In genomic region chr4:115113266-115113665, GRCm38 (mm10) we compare ENCODE assay signal across 32 mouse cellular contexts. TPM values are rescaled to one million over a fixed set of nuclear protein-coding genes. Genes with fewer than 3 reads are reported as not detected.
DNase-seq lines count a peak whose midpoint lies in the region; ATAC-seq and TF ChIP-seq lines count a peak whose summit lies in the region.
"Had no signal": no experiment of that assay in that cellular context is flagged by ENCODE, and none has a peak within 500 bp of the region (broad histone marks: within the 10 kb centered on the region; RNA-seq: fewer than 3 reads in every experiment).

No protein-coding gene starts in this region.

- no peak for DNase-seq in kidney, postnatal 0 days (ENCODE audit: low spot score)
- no peak for DNase-seq in kidney, adult 8-10 months
- no peak for DNase-seq in lung, embryonic 14.5 days
- DNase-seq in lung, postnatal 4 days = no peak
- no peak for DNase-seq in MEL (ENCODE audit: low read depth, low spot score)
- no peak for DNase-seq in spleen, adult 18-20 months
- DNase-seq: adrenal gland, adult 2 months; adrenal gland, postnatal 36 days; cerebellum, adult 2 months; cerebellum, postnatal 25 days; gastrocnemius, postnatal 10 days; heart, postnatal 10 days; kidney, postnatal 36 days; layer of hippocampus, postnatal 36 days; left cerebral cortex, postnatal 4 days; lung, adult 18-20 months; thymus, postnatal 14 days had no signal

- H3K79me2 ChIP-seq in MEL (ENCODE audit: control insufficient read depth, insufficient read depth, low read length, poor library complexity) = no peaks in the 10 kb centered on the region

- no peaks in the 10 kb centered on the region for H3K27me3 ChIP-seq in kidney, postnatal 0 days (ENCODE audit: insufficient read depth, low read length)
- H3K27me3 ChIP-seq in lung, embryonic 14.5 days (ENCODE audit: insufficient read depth, low read length) = no peaks in the 10 kb centered on the region
- peaks cover 1 to 5% of the 10 kb centered on the region in 2 experiments; a peak in 3 of 4 replicates for H3K27me3 ChIP-seq in MEL (ENCODE audit: control insufficient read depth in 1 of 2, insufficient read depth in 2 of 2, low read length in 2 of 2)
- H3K27me3 ChIP-seq: embryonic facial prominence, embryonic 15.5 days; forebrain, embryonic 12.5 days; hindbrain, embryonic 15.5 days; neural tube, embryonic 12.5 days had no signal

- no peaks in the 10 kb centered on the region for H3K9me3 ChIP-seq in kidney, postnatal 0 days (replicated peaks; ENCODE audit: low read length)
- H3K9me3 ChIP-seq in lung, embryonic 14.5 days (ENCODE audit: low read depth, low read length) = no peaks in the 10 kb centered on the region
- H3K9me3 ChIP-seq in MEL (replicated peaks; ENCODE audit: insufficient read depth, low read length) = no peaks in the 10 kb centered on the region
- H3K9me3 ChIP-seq: embryonic facial prominence, embryonic 10.5 days; embryonic facial prominence, embryonic 15.5 days; forebrain, embryonic 12.5 days; heart, embryonic 13.5 days; hindbrain, embryonic 15.5 days; neural tube, embryonic 12.5 days had no signal

- H3K4me3 ChIP-seq in kidney, postnatal 0 days (replicated peaks; ENCODE audit: low read depth, low read length) = no peak overlapping the region
- H3K4me3 ChIP-seq in lung, embryonic 14.5 days (ENCODE audit: low read depth, low read length) = no peak overlapping the region
- no peak overlapping the region for H3K4me3 ChIP-seq in MEL (ENCODE audit: control insufficient read depth in 1 of 2, insufficient read depth in 1 of 2, low read depth in 2 of 2, low read length in 2 of 2)
- H3K4me3 ChIP-seq: embryonic facial prominence, embryonic 10.5 days; embryonic facial prominence, embryonic 15.5 days; forebrain, embryonic 12.5 days; heart, embryonic 13.5 days; hindbrain, embryonic 15.5 days; midbrain, embryonic 10.5 days; myocyte; neural tube, embryonic 12.5 days had no signal

- no peaks in the 10 kb centered on the region for H3K4me1 ChIP-seq in kidney, postnatal 0 days (replicated peaks; ENCODE audit: insufficient read depth, low read length)
- no peaks in the 10 kb centered on the region for H3K4me1 ChIP-seq in lung, embryonic 14.5 days (ENCODE audit: insufficient read depth)
- no peaks in the 10 kb centered on the region for H3K4me1 ChIP-seq in MEL (ENCODE audit: control insufficient read depth in 1 of 2, insufficient read depth in 2 of 2, low read length in 2 of 2)
- H3K4me1 ChIP-seq: embryonic facial prominence, embryonic 10.5 days; embryonic facial prominence, embryonic 15.5 days; forebrain, embryonic 12.5 days; heart, embryonic 13.5 days; hindbrain, embryonic 15.5 days; midbrain, embryonic 10.5 days; neural tube, embryonic 12.5 days had no signal

- peak; percentile 27; the same call in 1 of the 2 replicates for TF ChIP-seq CTCF in kidney, postnatal 0 days (IDR thresholded peaks at IDR 0.05; ENCODE audit: low read depth)
- TF ChIP-seq CTCF in lung, embryonic 14.5 days (IDR thresholded peaks at IDR 0.05; ENCODE audit: low read depth) = 0 out of 2 replicates have a peak, but pooled peaks have one; percentile 12
- 0 out of 6 replicates have a peak, but pooled peaks of 2 of the 3 experiments have one; percentile 2 to 3 for TF ChIP-seq CTCF in MEL (IDR thresholded peaks at IDR 0.05 in 2 of 3, conservative IDR thresholded peaks at IDR 0.05 in 1 of 3; ENCODE audit: control insufficient read depth in 1 of 3, insufficient read depth in 1 of 3, low read depth in 2 of 3, low read length in 3 of 3, poor library complexity in 1 of 3, severe bottlenecking in 1 of 3)

- no peak for TF ChIP-seq EP300 in MEL (IDR thresholded peaks at IDR 0.05; ENCODE audit: low read depth in 1 of 2, low read length in 2 of 2)

- no peak for TF ChIP-seq POLR2A in MEL (IDR thresholded peaks at IDR 0.05; ENCODE audit: control insufficient read depth in 1 of 2, insufficient read depth in 1 of 2, low read depth in 1 of 2, low read length in 2 of 2, poor library complexity in 1 of 2)

- TF ChIP-seq RAD21 in MEL (IDR thresholded peaks at IDR 0.05; ENCODE audit: low read depth, low read length) = no peak

- no peak for ATAC-seq in kidney, postnatal 0 days (replicated peaks; ENCODE audit: low FRiP score, low read depth)
- ATAC-seq in lung, embryonic 14.5 days (ENCODE audit: insufficient read depth) = no peak
- peak; percentile 44; the same call in 1 of the 2 replicates for ATAC-seq in megakaryocyte progenitor cell, adult 5-6 weeks (replicated peaks; ENCODE audit: poor library complexity)
- ATAC-seq: activated CD4-positive, CD25-positive, alpha-beta regulatory T cell, adult 4 months; CD4-positive, CD25-positive, alpha-beta regulatory T cell, adult 4 months; midbrain, embryonic 16.5 days had no signal

- 28% methylated on average over 5 of the region's 5 CpGs for WGBS in kidney, postnatal 0 days
- 19% methylated on average over 5 of the region's 5 CpGs for WGBS in lung, embryonic 14.5 days

- H3K27ac ChIP-seq in kidney, postnatal 0 days = no peak overlapping the region
- no peak overlapping the region for H3K27ac ChIP-seq in lung, embryonic 14.5 days (ENCODE audit: low read depth)
- H3K27ac ChIP-seq in MEL (ENCODE audit: control insufficient read depth, low read depth, low read length) = no peak overlapping the region
- H3K27ac ChIP-seq: embryonic facial prominence, embryonic 10.5 days; embryonic facial prominence, embryonic 15.5 days; forebrain, embryonic 12.5 days; heart, embryonic 13.5 days; hindbrain, embryonic 15.5 days; midbrain, embryonic 10.5 days; neural tube, embryonic 12.5 days had no signal

- H3K36me3 ChIP-seq in kidney, postnatal 0 days (ENCODE audit: insufficient read depth, low read length) = no peaks in the 10 kb centered on the region
- H3K36me3 ChIP-seq in lung, embryonic 14.5 days (ENCODE audit: insufficient read depth) = no peaks in the 10 kb centered on the region
- H3K36me3 ChIP-seq in MEL (ENCODE audit: control insufficient read depth in 1 of 2, insufficient read depth in 2 of 2, low read length in 2 of 2) = no peaks in the 10 kb centered on the region
- H3K36me3 ChIP-seq: embryonic facial prominence, embryonic 10.5 days; embryonic facial prominence, embryonic 15.5 days; forebrain, embryonic 12.5 days; heart, embryonic 13.5 days; hindbrain, embryonic 15.5 days; midbrain, embryonic 10.5 days; neural tube, embryonic 12.5 days had no signal

- no peak overlapping the region for H3K4me2 ChIP-seq in kidney, postnatal 0 days (ENCODE audit: low read length)
- no peak overlapping the region for H3K4me2 ChIP-seq in lung, embryonic 14.5 days
- H3K4me2 ChIP-seq: embryonic facial prominence, embryonic 15.5 days; forebrain, embryonic 12.5 days; heart, embryonic 13.5 days; hindbrain, embryonic 15.5 days; neural tube, embryonic 12.5 days had no signal

- no peak overlapping the region for H3K9ac ChIP-seq in kidney, postnatal 0 days (ENCODE audit: low read depth, low read length)
- no peak overlapping the region for H3K9ac ChIP-seq in lung, embryonic 14.5 days
- H3K9ac ChIP-seq in MEL (ENCODE audit: control insufficient read depth, low read depth, low read length, poor library complexity, severe bottlenecking) = no peak overlapping the region
- H3K9ac ChIP-seq: embryonic facial prominence, embryonic 15.5 days; forebrain, embryonic 12.5 days; heart, embryonic 13.5 days; hindbrain, embryonic 15.5 days; neural tube, embryonic 12.5 days had no signal

TF ChIP-seq in MEL, 35 proteins besides CTCF, POLR2A, EP300 and RAD21:
- TF ChIP-seq MYB (IDR thresholded peaks at IDR 0.05; ENCODE audit: low read depth, low read length) (no peak), NRF1 (IDR thresholded peaks at IDR 0.05; ENCODE audit: insufficient read depth, low read depth, low read length, poor library complexity, severe bottlenecking) (no peak)

RNA-seq across cellular contexts. Expression of gene Cyp4x1, which starts 20.8 kb away (rescaled TPM):
- polyA plus RNA-seq in kidney, postnatal 0 days (2015; fragmentation: Nextera tagmentation; extraction: Ambion mirVana) = 0.20 and 0.21 TPM in 2 replicates
- polyA plus RNA-seq in lung, embryonic 14.5 days (2014; fragmentation: Nextera tagmentation; extraction: Ambion mirVana) = 0.04 and 0.05 TPM in 2 replicates
- 0.04 and 0.07 TPM in 2 replicates for total RNA-seq in MEL (2012; rRNA removed)
- polyA plus RNA-seq in MEL (2012; ENCODE audit: insufficient read depth in 1 of 2, insufficient read length in 2 of 2, low read depth in 1 of 2, low replicate concordance in 2 of 2, missing spikeins in 1 of 2) = under 1 TPM in 1 of 2 experiments, not detected in 1; 0.47 TPM
- not detected in 2 replicates for total RNA-seq in megakaryocyte progenitor cell, adult 5-6 weeks (2015)
- not detected in 2 replicates for total RNA-seq in megakaryocyte progenitor cell, adult 5-6 weeks (2017)
- total RNA-seq: adrenal gland, adult 2 months; adrenal gland, postnatal 36 days; heart, adult 8-10 months; heart, postnatal 10 days; hematopoietic stem cell, adult 5-6 weeks had no signal
- polyA plus RNA-seq: activated CD4-positive, CD25-positive, alpha-beta regulatory T cell, adult 4 months; adrenal gland, adult 2 months; myocyte; urinary bladder, adult 2 months had no signal

RNA-seq across cellular contexts. Expression of gene Pdzk1ip1, which starts 24.8 kb away (rescaled TPM):
- polyA plus RNA-seq in kidney, postnatal 0 days (2015; fragmentation: Nextera tagmentation; extraction: Ambion mirVana) = 681 and 685 TPM in 2 replicates
- 13.3 and 15.0 TPM in 2 replicates for polyA plus RNA-seq in lung, embryonic 14.5 days (2014; fragmentation: Nextera tagmentation; extraction: Ambion mirVana)
- not detected in 2 replicates for total RNA-seq in MEL (2012; rRNA removed)
- polyA plus RNA-seq in MEL (2012; ENCODE audit: insufficient read depth in 1 of 2, insufficient read length in 2 of 2, low read depth in 1 of 2, low replicate concordance in 2 of 2, missing spikeins in 1 of 2) = under 1 TPM in 1 of 2 experiments, not detected in 1; 0.14 TPM
- total RNA-seq in megakaryocyte progenitor cell, adult 5-6 weeks (2015) = 5.2 and 11.2 TPM in 2 replicates
- total RNA-seq in megakaryocyte progenitor cell, adult 5-6 weeks (2017) = 2.0 and 5.2 TPM in 2 replicates
- total RNA-seq: adrenal gland, postnatal 36 days had no signal

RNA-seq across cellular contexts. Expression of gene Tal1, which starts 57.0 kb away (rescaled TPM):
- polyA plus RNA-seq in kidney, postnatal 0 days (2015; fragmentation: Nextera tagmentation; extraction: Ambion mirVana) = 1.0 and 1.1 TPM in 2 replicates
- 3.3 and 3.4 TPM in 2 replicates for polyA plus RNA-seq in lung, embryonic 14.5 days (2014; fragmentation: Nextera tagmentation; extraction: Ambion mirVana)
- 21.2 and 34.9 TPM in 2 replicates for total RNA-seq in MEL (2012; rRNA removed)
- polyA plus RNA-seq in MEL (2012; ENCODE audit: insufficient read depth in 1 of 2, insufficient read length in 2 of 2, low read depth in 1 of 2, low replicate concordance in 2 of 2, missing spikeins in 1 of 2) = 10 to 100 TPM in 1 of 2 experiments, not detected in 1; 48.9 TPM
- 17.3 and 22.6 TPM in 2 replicates for total RNA-seq in megakaryocyte progenitor cell, adult 5-6 weeks (2015)
- total RNA-seq in megakaryocyte progenitor cell, adult 5-6 weeks (2017) = 9.2 and 16.3 TPM in 2 replicates
- polyA plus RNA-seq: activated CD4-positive, CD25-positive, alpha-beta regulatory T cell, adult 4 months; CD4-positive, CD25-positive, alpha-beta regulatory T cell, adult 4 months; myocyte had no signal

Comparison
In these comparisons a context has a peak if more than half of its experiments do, and no peak if none do; other contexts are left out.
1. RNA of gene Pdzk1ip1, which starts 24.8 kb away (polyA plus RNA-seq): 681 to 685 TPM in kidney, postnatal 0 days; 13.3 to 15.0 TPM in lung, embryonic 14.5 days and 0.14 TPM in MEL; every median in the first group is over 10 times any median in the second.
2. Peak in every context shown above with its lines, with median percentiles within 50 percentile points of each other: CTCF ChIP-seq.